Mouse (Mus musculus) CH12.LX (cell line): ENCODE data around the gene Fgf9. TPM values are rescaled to one million over a fixed set of nuclear protein-coding genes. Genes with fewer than 3 reads are reported as not detected.

Experiments
- DNase-seq: peaks from one replicate; pipeline ENCODE4 v3.0.0-alpha.2; 2013; ENCODE audit errors: extremely low read depth
- H3K27ac ChIP-seq: 2 replicates; pipeline ENCODE4 v1.5.1; 2012; ENCODE audit warnings: low read depth, mild to moderate bottlenecking, control low read depth, moderate library complexity; ENCODE audit not compliant: insufficient read depth
- H3K27me3 ChIP-seq: replicated peaks from 2 replicates; pipeline ENCODE3; 2012; ENCODE audit warnings: inconsistent platforms
- H3K36me3 ChIP-seq, 2 experiments: replicated peaks in 1 of 2; 2 replicates each; pipeline versions ENCODE3 to v1.6.1; 2012; ENCODE audit warnings: inconsistent platforms in 1 of 2, low read length in 1 of 2, mild to moderate bottlenecking in 1 of 2, mixed read lengths in 1 of 2, moderate library complexity in 1 of 2; ENCODE audit not compliant: control insufficient read depth in 1 of 2, insufficient read depth in 1 of 2
- H3K4me1 ChIP-seq, 2 experiments: 2 replicates each; pipeline ENCODE4 v1.6.1; 2012; ENCODE audit warnings: inconsistent platforms in 1 of 2, moderate library complexity in 1 of 2; ENCODE audit not compliant: insufficient read depth in 2 of 2, control insufficient read depth in 1 of 2
- H3K4me2 ChIP-seq: 2 replicates; pipeline ENCODE4 v1.6.1; 2012; ENCODE audit warnings: low read depth, mild to moderate bottlenecking, control low read depth; ENCODE audit not compliant: poor library complexity, insufficient read depth, severe bottlenecking
- H3K4me3 ChIP-seq, 3 experiments: fragments of 150-350 bp in 1 of 3; sonication (generic) in 1 of 3; replicated peaks in 1 of 3; 2 replicates each; pipeline versions ENCODE3 to v1.5.1; 2011 to 2012; ENCODE audit warnings: low read depth in 2 of 3, low read length in 2 of 3, mild to moderate bottlenecking in 2 of 3, moderate library complexity in 2 of 3, control low read depth in 1 of 3, improper control_type of control experiment in 1 of 3, inconsistent platforms in 1 of 3, mixed read lengths in 1 of 3; ENCODE audit not compliant: poor library complexity in 1 of 3
- H3K79me2 ChIP-seq: replicated peaks from 2 replicates; pipeline ENCODE4 v1.6.1; 2012; ENCODE audit warnings: mild to moderate bottlenecking, moderate library complexity; ENCODE audit not compliant: control insufficient read depth, poor library complexity, insufficient read depth, severe bottlenecking; ENCODE audit errors: extremely low read depth
- H3K9ac ChIP-seq: 2 replicates; pipeline ENCODE4 v1.6.1; 2012; ENCODE audit warnings: low read depth, mild to moderate bottlenecking, control low read depth, moderate library complexity; ENCODE audit not compliant: insufficient read depth
- H3K9me3 ChIP-seq: replicated peaks from 2 replicates; pipeline ENCODE3; 2012; ENCODE audit warnings: low read length, inconsistent platforms, mixed read lengths
- BHLHE40 ChIP-seq: IDR thresholded peaks from 2 replicates; pipeline ENCODE4 v1.6.1; 2011; ENCODE audit warnings: mild to moderate bottlenecking, low read depth, low read length, improper control_type of control experiment
- CHD1 ChIP-seq: IDR thresholded peaks from 2 replicates; pipeline ENCODE4 v1.6.1; 2012; ENCODE audit warnings: low read depth, low read length, improper control_type of control experiment, inconsistent platforms
- CHD2 ChIP-seq: IDR thresholded peaks from 2 replicates; pipeline ENCODE4 v1.6.1; 2011; ENCODE audit warnings: low read length, improper control_type of control experiment
- CTCF ChIP-seq, 2 experiments: IDR thresholded peaks in 1 of 2; conservative IDR thresholded peaks in 1 of 2; 2 replicates each; pipeline ENCODE4 v1.5.1; 2011 to 2012; ENCODE audit warnings: low read depth in 2 of 2, low read length in 2 of 2, improper control_type of control experiment in 1 of 2, inconsistent platforms in 1 of 2, mild to moderate bottlenecking in 1 of 2, moderate library complexity in 1 of 2
- E2F4 ChIP-seq: IDR thresholded peaks from 2 replicates; pipeline ENCODE4 v1.6.1; 2011; ENCODE audit warnings: low read depth, low read length, improper control_type of control experiment; ENCODE audit not compliant: insufficient replicate concordance
- ELF1 ChIP-seq: IDR thresholded peaks from 2 replicates; pipeline ENCODE4 v1.6.1; 2014; ENCODE audit warnings: low read depth, mild to moderate bottlenecking, inconsistent platforms, low read length, improper control_type of control experiment
- EP300 ChIP-seq: IDR thresholded peaks from 2 replicates; pipeline ENCODE4 v1.6.1; 2011; ENCODE audit warnings: low read length, improper control_type of control experiment
- ETS1 ChIP-seq: conservative IDR thresholded peaks from 2 replicates; pipeline ENCODE4 v1.6.1; 2012; ENCODE audit warnings: low read depth, mild to moderate bottlenecking, inconsistent platforms, low read length, improper control_type of control experiment, moderate library complexity
- HCFC1 ChIP-seq: IDR thresholded peaks from 2 replicates; pipeline ENCODE4 v1.6.1; 2012; ENCODE audit warnings: low read depth, mild to moderate bottlenecking, inconsistent platforms, low read length, improper control_type of control experiment
- IRF4 ChIP-seq: IDR thresholded peaks from 2 replicates; pipeline ENCODE4 v1.6.1; 2014; ENCODE audit warnings: low read depth, mild to moderate bottlenecking, inconsistent platforms, low read length, improper control_type of control experiment
- JUN ChIP-seq: IDR thresholded peaks from 2 replicates; pipeline ENCODE4 v1.6.1; 2011; ENCODE audit warnings: low read depth, mild to moderate bottlenecking, low read length, improper control_type of control experiment, moderate library complexity; ENCODE audit not compliant: insufficient read depth
- JUND ChIP-seq: conservative IDR thresholded peaks from 2 replicates; pipeline ENCODE4 v1.6.1; 2011; ENCODE audit warnings: low read depth, low read length, improper control_type of control experiment
- KAT2A ChIP-seq: IDR thresholded peaks from 2 replicates; pipeline ENCODE4 v1.6.1; 2012; ENCODE audit warnings: low read length, improper control_type of control experiment, inconsistent platforms; ENCODE audit not compliant: insufficient replicate concordance
- MAX ChIP-seq: IDR thresholded peaks from 2 replicates; pipeline ENCODE4 v1.6.1; 2011; ENCODE audit warnings: low read length, improper control_type of control experiment
- MAZ ChIP-seq: IDR thresholded peaks from 2 replicates; pipeline ENCODE4 v1.6.1; 2012; ENCODE audit warnings: low read depth, mild to moderate bottlenecking, inconsistent platforms, low read length, improper control_type of control experiment, moderate library complexity
- MEF2A ChIP-seq: IDR thresholded peaks from 2 replicates; pipeline ENCODE4 v1.6.1; 2014; ENCODE audit warnings: low read depth, mild to moderate bottlenecking, inconsistent platforms, low read length, improper control_type of control experiment, borderline replicate concordance
- MXI1 ChIP-seq: IDR thresholded peaks from 2 replicates; pipeline ENCODE4 v1.6.1; 2011; ENCODE audit warnings: mild to moderate bottlenecking, low read depth, low read length, improper control_type of control experiment
- NELFE ChIP-seq: IDR thresholded peaks from 2 replicates; pipeline ENCODE4 v1.6.1; 2011; ENCODE audit warnings: low read depth, low read length, improper control_type of control experiment
- NRF1 ChIP-seq: IDR thresholded peaks from 2 replicates; pipeline ENCODE4 v1.6.1; 2014; ENCODE audit warnings: low read depth, mild to moderate bottlenecking, inconsistent platforms, low read length, improper control_type of control experiment, moderate library complexity
- PAX5 ChIP-seq: IDR thresholded peaks from 2 replicates; pipeline ENCODE4 v1.6.1; 2012; ENCODE audit warnings: low read length, inconsistent platforms, mixed read lengths
- POLR2A ChIP-seq: IDR thresholded peaks from 2 replicates; pipeline ENCODE4 v1.6.1; 2011; ENCODE audit warnings: low read depth, mild to moderate bottlenecking, improper control_type of control experiment, low read length
- POLR2AphosphoS2 ChIP-seq: IDR thresholded peaks from 2 replicates; pipeline ENCODE4 v1.6.1; 2011; ENCODE audit warnings: low read depth, low read length, improper control_type of control experiment
- RAD21 ChIP-seq: IDR thresholded peaks from 2 replicates; pipeline ENCODE4 v1.6.1; 2011; ENCODE audit warnings: low read depth, mild to moderate bottlenecking, low read length, improper control_type of control experiment, moderate library complexity
- SIN3A ChIP-seq: IDR thresholded peaks from 2 replicates; pipeline ENCODE4 v1.6.1; 2012; ENCODE audit warnings: low read length, improper control_type of control experiment, inconsistent platforms
- SMC3 ChIP-seq: IDR thresholded peaks from 2 replicates; pipeline ENCODE4 v1.6.1; 2011; ENCODE audit warnings: low read depth, low read length, improper control_type of control experiment
- TBP ChIP-seq: conservative IDR thresholded peaks from 2 replicates; pipeline ENCODE4 v1.6.1; 2011; ENCODE audit warnings: low read depth, low read length, improper control_type of control experiment
- TCF12 ChIP-seq: IDR thresholded peaks from 2 replicates; pipeline ENCODE4 v1.6.1; 2014; ENCODE audit warnings: low read depth, mild to moderate bottlenecking, inconsistent platforms, low read length, improper control_type of control experiment
- UBTF ChIP-seq: IDR thresholded peaks from 2 replicates; pipeline ENCODE4 v1.6.1; 2012; ENCODE audit warnings: low read depth, mild to moderate bottlenecking, inconsistent platforms, low read length, improper control_type of control experiment, moderate library complexity
- USF2 ChIP-seq: conservative IDR thresholded peaks from 2 replicates; pipeline ENCODE4 v1.6.1; 2011; ENCODE audit warnings: low read depth, low read length, improper control_type of control experiment
- ZNF384 ChIP-seq: IDR thresholded peaks from 2 replicates; pipeline ENCODE4 v1.6.1; 2012; ENCODE audit warnings: low read depth, low read length, improper control_type of control experiment, inconsistent platforms
- dilution Hi-C: fragments of 300-500 bp; cut with MboI; formaldehyde crosslinking; loops from 2 replicates; pipeline ENCODE4 v1.14.3; 2020; ENCODE audit warnings: low sequenced_read_pairs; ENCODE audit not compliant: extremely low pct_unique_long_range_greater_than_20kb, extremely low pct_ligation_motif_present
- in situ Hi-C: fragments of 300-500 bp; cut with MboI; formaldehyde crosslinking; loops from 3 replicates; pipeline ENCODE4 v1.14.3; 2019; ENCODE audit warnings: low sequenced_read_pairs, low pct_ligation_motif_present, low pct_unique_long_range_greater_than_20kb, mixed read lengths
- polyA plus RNA-seq: library from polyadenylated mRNA; unstranded; fragments of >175 nt; gene quantifications from 2 replicates; pipeline ENCODE4 v1.2.1, GENCODE M21; 2012; ENCODE audit warnings: low read depth; ENCODE audit not compliant: insufficient read length
- total RNA-seq, 2 experiments: library from RNA; depleted of rRNA; stranded (reverse); fragments of 300-350 nt in 1 of 2; fragments of >200 nt in 1 of 2; gene quantifications; 2 replicates each; pipeline ENCODE4 v1.2.3; 2012 to 2014

The Fgf9 gene
- total and polyA plus RNA-seq, 3 experiments, result 0.09 to 0.13 TPM; not detected in 1

DNA sequence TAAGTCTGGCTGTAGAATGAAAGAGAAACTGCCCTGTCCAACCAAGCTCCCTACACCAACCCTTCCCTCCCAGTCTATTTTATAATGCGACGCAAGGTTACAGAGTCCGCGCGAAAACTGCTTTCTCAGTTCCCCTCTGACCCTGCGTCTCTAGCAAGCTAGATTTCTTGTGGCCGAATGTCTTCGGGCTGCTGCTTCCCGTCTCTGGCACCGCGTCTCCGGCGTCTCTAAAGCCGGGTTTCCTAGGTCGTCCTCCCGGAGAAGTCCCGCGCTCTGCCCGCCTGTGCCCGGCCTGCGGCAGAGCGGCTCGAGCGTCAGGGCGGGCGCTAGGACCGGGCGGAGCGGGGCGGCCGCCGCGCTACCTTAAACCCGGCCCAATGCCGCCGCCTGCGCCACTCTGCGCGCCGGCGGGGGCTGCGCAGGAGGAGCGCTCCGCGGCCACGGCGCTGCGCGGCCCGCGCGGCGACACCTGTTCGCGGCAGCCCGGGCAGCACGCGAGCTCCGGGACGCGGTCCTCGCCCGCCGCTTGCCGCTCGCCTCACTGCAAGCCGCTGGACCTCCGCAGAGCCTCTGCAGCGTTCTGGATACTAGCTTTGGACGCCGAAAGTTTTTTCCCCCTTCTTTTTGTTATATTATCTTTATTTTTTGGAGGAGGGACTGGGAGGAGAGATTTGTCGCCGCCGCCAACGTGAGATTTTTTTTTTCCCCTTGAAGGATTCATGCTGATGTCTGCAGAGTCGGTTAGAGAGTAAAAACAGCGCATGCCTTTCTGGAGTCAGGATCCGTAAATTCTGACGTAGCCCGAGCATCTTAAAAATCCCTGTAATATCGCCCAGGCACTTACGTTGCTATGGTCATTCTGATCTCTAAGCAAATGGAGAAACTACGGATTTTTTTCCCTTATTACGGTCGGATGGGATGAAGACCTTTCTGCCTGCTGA is 1.8 kb downstream of the Fgf9 start:
- Histone ChIP-seq H3K4me3 (peak overlapping the region; percentile 42 to 67 (median 53)), H3K79me2 (no peaks in the 10 kb centered on the region), H3K27ac (peak overlapping the region; percentile 11; the same call in 1 of the 2 replicates), H3K27me3 (peaks cover 61% of the 10 kb centered on the region), H3K9ac (peak overlapping the region; percentile 51; the same call in 1 of the 2 replicates), H3K9me3 (peaks cover 8% of the 10 kb centered on the region), H3K36me3 (no peaks in the 10 kb centered on the region), H3K4me1 (peaks cover 0 to 42% of the 10 kb centered on the region in 2 experiments; a peak in 2 of 4 replicates), H3K4me2 (peak overlapping the region; percentile 99)
- DNase-seq, result peak; percentile 65
- dilution Hi-C loops, result no loop called here
- in situ Hi-C loops, result no loop called here
- TF ChIP-seq POLR2A, result peak; percentile 46; the same call in 1 of the 2 replicates
- TF ChIP-seq UBTF, result peak; percentile 98
- no peak for TF ChIP-seq HCFC1
- no peak for TF ChIP-seq CTCF (conservative IDR thresholded peaks at IDR 0.05 in 1 of 2, IDR thresholded peaks at IDR 0.05 in 1 of 2; ENCODE audit: low read depth in 2 of 2, low read length in 2 of 2)
- no peak for TF ChIP-seq JUN
- TF ChIP-seq ZNF384, result no peak
- no peak for TF ChIP-seq KAT2A
- TF ChIP-seq TCF12, result peak; percentile 45; the same call in 1 of the 2 replicates
- 0 out of 2 replicates have a peak, but pooled peaks have one; percentile 14 for TF ChIP-seq TBP
- 0 out of 2 replicates have a peak, but pooled peaks have one; percentile 30 for TF ChIP-seq BHLHE40
- no peak for TF ChIP-seq CHD2
- peak; percentile 66; the same call in 1 of the 2 replicates for TF ChIP-seq MXI1
- peak; percentile 9; the same call in 1 of the 2 replicates for TF ChIP-seq MAZ
- no peak for TF ChIP-seq PAX5
- no peak for TF ChIP-seq RAD21
- TF ChIP-seq MAX, result no peak
- TF ChIP-seq SIN3A, result peak; percentile 67
- peak; percentile 81 for TF ChIP-seq NRF1
- TF ChIP-seq SMC3, result no peak
- TF ChIP-seq EP300, result no peak
- no peak for TF ChIP-seq POLR2AphosphoS2
- no peak for TF ChIP-seq NELFE
- peak; percentile 43 for TF ChIP-seq IRF4
- no peak for TF ChIP-seq ETS1
- TF ChIP-seq ELF1, result 0 out of 2 replicates have a peak, but pooled peaks have one; percentile 32
- no peak for TF ChIP-seq USF2
- TF ChIP-seq E2F4, result peak; percentile 30; the same call in 1 of the 2 replicates
- no peak for TF ChIP-seq MEF2A
- TF ChIP-seq JUND, result no peak
- TF ChIP-seq CHD1, result no peak
